Mouse (Mus musculus): ENCODE data around the gene Cercam.
"Not testable (repeated sequence)": the region's sequence is repeated elsewhere in the genome, so short reads cannot be mapped to it uniquely, and the experiment has no call there.

Cercam gene

DNA sequence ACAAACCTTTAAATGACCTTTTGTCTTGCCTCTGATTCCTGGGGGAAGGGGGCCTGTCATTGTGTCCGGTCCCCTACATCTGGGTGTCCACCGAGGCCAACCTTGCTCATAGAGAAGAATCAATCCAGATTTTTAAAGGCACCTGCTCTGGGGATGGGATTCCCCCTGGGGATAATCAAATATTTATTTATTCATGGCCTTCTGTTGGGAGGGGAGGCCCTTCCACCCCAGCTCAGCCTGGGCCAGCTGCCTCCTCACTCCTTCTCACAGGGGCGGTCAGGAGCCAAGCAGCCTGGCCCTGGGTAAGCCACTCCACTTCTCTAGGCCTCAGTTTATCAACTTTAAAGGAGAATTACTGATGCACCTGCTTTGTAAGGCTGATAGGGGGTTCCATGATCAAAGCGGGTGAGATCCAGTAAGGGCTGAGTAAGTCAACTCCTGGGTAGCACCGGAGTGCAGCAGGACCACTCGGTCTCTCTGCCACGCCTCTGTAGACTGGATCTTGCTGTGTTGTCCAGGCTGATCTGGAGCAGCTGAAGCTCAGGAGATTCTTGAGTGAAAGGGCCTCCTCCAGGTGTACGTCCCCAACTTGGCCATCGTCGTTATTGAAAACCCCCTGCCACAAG is 13.3 kb upstream of the Cercam start:
- DNase-seq (ENCODE audit: low spot score) = no peak

DNA sequence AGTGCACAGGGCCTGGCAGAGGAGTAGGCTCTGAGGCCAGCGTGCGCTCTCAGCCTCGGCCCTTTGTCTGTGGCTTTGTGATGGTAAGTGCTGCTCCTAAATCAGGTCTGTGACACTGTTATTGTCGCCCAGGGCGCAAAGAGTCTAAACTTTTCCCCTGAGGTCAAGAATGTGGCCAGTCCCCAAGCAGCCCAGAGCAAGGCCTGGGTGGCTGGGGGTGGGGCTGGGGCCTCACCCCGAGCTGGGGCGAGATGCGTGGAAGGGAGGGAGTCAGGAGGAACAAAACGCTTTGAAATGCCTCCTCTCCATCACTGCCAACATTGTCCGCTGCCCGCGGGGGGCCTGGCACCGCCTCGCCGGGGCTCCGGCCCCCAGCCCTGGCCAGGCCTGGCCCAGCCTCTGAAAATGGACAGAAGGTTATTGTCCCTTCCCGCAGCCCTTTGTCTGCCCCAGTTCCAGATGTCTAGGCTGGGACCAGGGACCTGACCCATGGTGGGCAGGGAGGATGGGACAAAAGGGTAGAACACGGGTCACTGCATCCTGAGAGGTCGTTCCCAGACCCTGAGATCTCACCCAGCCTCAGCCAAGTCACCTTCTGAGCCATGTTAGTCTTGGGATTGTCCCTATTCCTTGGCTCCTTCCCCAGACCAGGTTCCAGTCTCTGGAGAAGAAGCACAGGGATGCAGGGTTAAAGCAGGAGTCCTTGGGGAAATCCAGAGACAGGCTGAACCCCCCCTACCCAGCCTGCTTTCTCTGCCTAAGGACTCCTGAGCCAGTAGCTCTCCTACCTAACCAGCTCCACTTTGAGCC is 12.3 kb upstream of the Cercam start:
- no peak for DNase-seq (ENCODE audit: low spot score)

DNA sequence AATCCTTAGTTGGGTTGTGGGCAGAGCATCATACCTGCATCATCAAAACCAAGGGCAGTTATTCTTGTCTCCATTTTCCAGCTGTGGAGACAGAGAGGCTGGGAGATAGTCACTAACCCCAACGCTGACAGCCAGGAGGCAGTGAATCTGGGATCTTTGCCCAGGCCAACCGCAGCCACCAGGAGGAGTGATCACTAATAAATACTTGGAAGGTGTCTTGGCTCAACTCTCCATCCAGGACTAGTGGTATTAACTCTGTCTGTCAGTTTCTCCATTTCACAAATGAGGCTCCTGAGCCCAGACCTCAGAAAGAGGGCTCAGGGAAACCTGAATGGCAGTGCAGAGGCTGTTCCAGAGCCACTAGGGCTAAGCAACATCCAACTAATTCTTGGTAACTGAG is 11.6 kb upstream of the Cercam start:
- no peak for DNase-seq (ENCODE audit: low spot score)

DNA sequence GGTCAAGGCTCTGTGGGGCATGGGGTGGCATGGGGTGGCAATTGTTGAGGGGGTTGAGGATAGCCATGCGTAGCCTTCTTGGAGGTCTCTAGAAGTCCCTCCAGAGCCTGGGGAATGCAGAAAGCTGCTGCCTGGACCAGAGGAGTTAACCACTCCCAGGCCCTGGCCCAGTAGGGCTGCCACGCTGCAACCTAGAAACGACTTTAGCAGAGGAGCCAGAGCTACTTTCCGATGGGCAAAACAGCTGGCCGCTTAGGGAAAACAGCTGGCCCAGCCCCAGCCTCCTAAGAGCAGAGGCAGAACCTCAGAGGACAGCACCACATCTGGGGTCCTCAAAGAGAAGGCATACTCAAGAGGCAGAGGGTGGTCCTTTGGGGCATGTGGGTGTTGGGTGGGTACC is 11.0 kb upstream of the Cercam start:
- no peak for DNase-seq (ENCODE audit: low spot score)

DNA sequence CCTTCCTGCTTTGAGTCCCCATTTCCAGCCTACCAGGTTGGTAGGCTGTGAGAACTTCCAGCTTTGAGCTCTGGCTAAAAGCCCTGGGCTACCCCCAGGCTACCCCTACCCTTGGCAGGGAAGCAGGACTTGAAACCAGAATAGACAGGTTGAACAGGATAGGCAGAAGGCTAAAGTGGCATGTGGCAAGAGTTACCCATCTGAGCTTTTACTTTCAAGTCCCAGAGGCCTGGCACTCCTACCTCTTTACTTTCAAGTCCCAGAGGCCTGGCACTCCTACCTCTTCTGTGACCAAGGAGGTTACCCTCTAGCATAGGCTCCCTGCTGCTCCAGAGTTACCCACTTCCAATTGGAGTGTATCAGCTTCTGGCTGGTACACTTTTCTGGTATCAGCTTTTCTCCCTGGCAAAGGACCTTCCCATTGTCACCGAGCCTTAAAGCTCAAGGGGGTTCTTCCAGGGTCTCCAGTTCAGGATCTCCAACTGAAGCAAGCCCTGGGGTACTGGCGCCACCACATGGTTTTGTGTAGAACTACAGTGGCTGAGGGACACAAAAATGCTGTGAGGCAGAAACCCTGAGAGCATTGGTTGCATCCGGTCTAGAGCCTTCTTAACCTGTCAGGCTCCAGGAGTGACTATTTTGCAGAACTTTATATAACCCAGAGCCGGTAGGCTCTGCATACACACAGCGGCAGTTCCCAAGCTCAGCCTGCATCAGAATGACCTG is 10.1 kb upstream of the Cercam start:
- no peak for DNase-seq (ENCODE audit: low spot score)

DNA sequence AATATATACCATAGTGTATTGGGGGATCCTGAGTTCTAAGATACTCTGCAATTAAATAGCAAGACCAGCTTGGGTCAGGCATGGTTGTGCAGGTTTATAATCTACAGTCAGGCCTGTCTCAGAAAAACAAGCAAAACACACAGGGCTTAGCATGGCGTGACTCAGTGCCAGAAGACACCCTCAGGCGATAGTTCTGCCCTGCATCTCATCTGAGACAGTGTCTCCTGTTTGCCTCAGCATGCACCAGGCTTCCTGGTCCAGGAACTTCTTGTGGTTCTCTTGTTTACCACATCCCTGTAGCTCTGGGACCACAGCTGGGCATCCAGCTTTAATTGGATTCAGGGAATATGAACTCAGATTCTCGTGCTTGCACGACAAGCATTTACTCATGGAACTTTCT is 3.8 kb upstream of the Cercam start:
- DNase-seq (ENCODE audit: low spot score) = no peak

DNA sequence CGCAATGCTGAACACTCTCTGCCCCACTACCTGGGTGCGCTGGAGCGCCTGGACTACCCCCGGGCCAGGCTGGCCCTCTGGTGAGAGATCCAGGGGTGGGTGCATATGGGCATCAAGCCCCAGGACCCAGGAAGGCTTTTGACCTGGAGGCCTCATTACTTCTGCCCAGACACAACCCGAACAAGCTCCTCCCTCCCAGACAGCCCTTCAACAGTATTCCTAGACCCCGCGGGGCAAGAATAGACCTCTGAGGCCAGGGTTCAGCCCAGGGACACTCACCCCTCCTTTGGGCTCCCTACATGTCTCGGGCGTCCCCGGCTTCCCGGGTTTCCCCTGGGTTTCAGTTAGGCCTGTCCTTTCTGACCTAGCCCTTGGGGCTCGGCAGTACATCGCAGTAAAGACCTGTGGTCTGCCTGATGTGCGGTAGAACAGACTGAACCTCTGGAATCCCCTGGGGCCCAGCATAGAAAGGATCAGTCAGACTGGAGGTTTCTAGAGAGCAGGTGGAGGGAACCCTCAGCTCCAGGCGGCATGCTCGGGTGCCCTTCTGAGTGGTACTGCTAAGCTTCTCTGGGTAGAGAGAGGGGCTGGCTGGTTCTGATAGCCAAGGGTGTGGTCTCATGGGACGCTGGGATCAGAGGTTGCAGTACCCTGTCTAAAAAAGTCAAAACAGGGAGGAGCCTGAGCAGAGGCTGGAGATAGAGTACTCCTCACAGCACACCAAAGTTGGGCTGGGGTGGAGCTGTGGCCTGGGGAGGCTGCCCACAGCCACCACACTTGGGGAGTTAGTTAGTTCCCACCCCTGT is 885 bp downstream of the Cercam start:
- DNase-seq (ENCODE audit: low spot score) = no peak

DNA sequence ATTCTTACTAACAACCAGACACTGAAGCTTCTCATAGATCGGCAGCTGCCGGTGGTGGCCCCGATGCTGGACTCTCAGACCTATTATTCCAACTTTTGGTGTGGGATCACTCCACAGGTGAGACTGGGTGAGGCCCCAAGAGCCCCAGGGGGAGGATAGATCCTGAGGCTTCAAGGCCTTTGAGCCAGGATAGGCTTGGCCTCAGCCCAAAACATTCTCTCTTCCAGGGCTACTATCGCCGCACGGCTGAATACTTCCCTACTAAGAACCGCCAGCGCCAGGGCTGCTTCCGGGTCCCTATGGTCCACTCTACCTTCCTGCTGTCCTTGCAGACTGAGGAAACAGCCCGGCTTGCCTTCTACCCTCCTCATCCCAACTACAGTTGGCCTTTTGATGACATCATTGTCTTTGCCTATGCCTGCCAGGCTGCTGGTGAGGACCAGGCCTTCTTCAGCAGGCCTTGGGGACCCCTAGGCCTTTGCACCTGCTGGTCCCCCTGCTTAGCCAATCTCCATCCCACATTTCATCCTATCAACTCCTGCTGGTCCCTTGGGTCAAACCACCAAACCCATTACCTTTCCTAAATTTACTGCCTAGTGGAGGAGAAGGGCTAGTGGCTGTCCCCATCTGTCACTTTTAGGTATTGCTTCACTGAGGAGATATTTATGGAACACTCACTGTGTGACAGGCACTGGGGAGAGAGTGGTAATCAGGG is 3.8 kb downstream of the Cercam start:
- no peak for DNase-seq (ENCODE audit: low spot score)

DNA sequence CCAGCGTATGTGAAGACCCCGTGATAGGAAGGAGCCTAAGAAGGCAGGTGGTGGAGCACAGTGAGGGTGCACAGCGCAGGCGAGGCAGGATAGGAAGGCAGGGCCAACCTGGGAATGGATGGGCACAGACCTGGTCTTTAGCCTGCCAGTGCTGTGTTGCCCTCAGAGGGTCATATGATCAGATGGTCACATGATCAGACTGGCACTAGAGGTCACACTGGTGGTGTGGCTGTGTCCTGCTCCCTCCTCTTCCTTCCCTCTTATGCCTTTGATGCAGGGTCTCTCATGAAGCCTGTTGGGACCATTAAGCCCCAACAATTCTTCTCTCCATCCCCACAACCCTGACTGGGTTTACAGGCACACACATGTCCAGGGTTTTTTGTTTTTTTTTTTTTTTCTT is 4.8 kb downstream of the Cercam start:
- no peak for DNase-seq (ENCODE audit: low spot score)

DNA sequence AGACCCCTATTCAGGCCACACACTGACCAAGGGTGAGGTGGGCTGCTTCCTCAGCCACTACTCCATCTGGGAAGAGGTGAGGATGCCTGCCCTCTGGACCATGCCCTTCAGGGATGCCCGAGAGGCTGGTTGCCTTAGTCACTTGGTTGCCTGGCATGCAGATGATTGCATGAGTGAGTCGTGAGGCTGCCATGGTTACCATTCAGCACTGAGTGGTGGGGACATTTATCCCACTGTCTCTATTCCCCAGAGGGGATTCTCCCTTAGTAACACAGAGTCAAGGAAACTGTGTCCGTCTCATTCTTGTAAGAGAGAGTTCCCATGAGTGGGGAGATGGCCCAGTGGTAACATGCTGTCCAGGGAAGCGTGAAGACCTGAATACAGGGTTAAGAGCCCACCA is 9.1 kb downstream of the Cercam start:
- DNase-seq (ENCODE audit: low spot score) = no peak

DNA sequence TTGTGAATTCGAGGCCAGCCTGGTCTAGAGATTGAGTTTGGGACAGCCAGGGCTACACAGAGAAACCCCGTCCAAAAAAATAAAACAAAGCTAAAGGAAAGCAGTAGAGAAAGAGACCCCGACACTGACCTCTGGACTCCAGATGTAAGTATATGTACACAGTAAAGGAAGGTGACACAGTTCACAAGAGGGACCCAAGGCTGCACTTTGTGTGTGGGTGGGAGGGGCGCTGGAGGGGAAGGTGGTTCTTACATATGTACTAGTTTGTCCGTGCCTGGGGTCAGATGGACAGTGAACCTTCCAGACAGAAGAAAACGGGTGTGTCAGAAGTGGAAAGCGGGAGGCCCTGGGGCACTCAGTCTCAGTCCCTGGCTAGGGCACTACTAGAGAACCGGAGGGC is 10.2 kb downstream of the Cercam start:
- no peak for DNase-seq (ENCODE audit: low spot score)

DNA sequence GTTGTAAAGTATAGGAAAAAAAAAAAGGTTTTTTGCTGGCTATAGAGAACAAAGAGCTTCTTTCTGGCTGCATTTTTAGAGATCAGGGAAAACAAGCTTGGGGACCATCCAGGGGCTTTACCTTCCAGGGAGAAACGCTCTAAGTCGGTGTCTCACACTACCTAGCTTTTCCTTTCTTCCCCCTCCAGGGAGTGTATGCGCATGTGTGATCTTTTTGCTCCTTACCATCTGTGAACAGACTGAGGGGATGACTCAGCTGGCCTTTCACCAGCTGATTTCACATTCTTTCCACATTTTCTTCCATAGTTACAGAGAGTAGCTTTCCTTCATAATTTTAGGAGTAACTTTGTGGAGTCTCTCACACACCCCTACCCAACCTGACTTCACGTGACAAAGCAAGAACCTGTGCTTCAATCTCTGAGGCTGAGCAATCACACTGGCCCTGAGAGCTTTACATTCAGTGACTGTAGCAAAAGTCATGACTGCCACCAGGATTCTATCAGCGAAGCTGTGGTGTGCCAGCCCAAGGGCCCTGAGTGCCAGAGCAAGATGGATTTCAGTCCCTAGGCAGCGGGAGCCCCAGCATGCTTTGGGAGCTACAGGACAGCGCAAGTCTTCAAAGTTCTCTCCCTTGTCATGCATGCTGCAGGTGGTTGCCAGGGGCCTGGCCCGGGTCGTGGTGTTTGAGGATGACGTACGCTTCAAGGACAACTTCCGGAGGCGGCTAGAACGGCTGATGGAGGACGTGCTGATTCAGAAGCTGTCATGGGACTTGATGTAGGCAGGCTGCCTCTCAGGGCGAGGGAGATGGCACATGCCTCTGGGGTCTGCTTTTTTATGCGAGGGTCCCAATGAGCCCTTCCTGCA is 11.2 kb downstream of the Cercam start:
- no peak for DNase-seq (ENCODE audit: low spot score)

DNA sequence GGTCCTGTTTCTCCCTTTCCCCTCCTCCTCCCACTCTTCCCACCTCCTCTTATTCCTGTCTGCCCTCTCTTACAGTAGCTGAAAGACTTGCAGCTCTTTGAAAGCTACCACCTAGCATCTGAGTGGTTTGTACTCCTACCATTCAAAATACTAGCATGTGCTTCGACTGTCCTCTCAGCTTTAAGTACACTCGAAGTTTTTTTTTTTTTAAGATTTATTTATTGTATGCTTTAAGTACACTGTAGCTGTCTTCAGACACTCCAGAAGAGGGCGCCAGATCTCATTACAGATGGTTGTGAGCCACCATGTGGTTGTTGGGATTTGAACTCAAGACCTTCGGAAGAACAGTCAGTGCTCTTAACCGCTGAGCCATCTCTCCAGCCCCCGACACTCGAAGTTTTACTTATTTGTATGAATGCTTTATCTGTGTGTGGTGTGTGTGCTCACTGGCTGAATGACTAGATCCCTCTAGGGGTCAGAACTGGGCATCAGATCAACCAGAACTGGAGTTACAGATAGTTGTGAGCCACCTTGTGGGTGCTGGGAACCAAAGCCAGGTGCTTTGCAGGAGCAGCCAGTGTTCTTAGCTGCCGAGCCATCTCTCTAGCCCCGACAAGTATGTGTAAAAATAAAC is 17.8 kb downstream of the Cercam start:
- DNase-seq (ENCODE audit: low spot score) = not testable (repeated sequence)

DNA sequence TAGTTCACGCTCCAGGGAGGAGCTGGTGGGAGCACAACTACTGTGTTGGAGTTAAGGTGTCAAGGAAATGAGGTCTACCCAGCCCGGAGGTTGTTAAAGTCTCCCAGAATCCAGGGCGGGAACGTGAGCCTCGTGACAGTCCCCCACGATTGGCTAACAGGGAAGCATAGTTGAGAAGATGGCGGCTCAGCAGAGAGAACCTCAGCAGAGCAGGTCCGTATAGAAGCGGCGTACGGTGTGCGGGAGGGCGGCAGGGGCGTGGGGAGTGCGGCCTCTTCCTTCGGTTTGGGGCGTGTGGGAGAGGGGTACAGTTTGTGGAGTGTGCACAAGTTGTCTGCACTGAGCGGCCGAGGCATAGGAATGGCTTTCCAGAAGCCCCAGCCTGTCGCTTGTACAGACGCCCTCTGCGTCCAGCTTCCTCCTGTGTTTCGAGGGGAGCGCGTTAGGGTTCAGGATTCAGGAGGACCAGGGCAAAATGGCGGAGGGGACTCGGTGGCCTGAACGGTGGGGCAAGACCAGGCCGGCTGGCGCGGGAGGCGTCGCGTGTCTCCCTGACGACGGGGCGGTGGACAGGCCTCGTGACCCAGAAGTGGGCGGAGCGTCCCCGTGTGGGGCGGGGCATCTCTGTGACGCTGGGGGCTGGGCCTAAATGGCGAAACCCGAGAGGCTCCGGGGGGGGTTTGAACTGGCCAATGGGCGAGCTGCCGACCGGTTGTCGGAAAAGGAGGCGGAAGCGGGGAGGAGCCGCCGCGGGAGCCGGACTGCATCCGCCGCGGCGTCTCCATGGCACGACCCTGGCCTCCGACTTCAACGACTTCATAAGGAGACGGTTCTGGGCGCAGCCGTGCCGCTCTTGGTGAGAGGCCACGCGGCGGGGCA is 20.3 kb downstream of the Cercam start, which contains the start of gene Odf2:
TSS of gene Odf2 (plus strand) at position 156 of the 879 bp plus-strand sequence.
- DNase-seq (ENCODE audit: low spot score) = peak; percentile 99

DNA sequence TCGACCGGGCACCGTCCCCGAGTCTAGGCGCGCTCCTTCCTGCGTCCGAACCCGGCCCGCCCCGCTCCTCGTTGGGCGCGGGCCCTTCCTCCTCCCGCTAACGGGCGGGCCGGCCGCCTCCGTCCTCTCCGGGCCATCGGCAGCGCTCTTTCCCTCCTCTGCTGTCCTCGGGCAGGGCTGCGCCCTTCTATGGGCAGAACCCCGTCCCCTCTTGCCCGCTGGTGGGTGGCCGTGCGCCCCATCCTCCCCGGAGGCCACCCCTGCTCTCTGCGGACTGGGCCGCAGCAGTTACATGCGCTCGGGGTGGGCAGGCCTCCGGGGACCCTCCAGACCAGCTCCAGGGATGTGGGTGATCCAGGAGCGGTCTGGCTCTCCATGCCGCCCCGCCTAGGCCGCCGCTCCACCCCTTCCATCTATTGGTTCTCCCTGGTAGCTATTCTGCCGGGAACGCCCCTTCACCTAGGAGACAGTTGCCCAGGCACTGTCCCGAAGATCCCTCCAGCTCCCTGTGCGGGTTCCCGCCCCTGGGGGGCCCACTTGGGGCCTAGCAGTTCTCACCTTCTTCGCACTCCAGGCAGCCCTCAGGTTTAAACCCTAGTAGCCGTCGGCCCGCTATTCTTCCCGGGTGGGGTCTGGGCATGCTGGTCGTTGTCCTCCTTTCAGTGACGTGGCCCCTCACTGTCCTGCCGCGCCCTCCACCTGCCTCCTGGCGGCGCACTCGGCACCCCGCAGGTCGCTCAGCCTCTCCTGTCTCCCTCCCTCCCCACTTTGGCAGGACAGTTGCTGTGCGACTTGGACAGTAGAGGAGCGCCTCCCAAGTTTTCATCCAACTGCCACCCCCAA is 21.2 kb downstream of the Cercam start:
- peak; percentile 48 for DNase-seq (ENCODE audit: low spot score)

DNA sequence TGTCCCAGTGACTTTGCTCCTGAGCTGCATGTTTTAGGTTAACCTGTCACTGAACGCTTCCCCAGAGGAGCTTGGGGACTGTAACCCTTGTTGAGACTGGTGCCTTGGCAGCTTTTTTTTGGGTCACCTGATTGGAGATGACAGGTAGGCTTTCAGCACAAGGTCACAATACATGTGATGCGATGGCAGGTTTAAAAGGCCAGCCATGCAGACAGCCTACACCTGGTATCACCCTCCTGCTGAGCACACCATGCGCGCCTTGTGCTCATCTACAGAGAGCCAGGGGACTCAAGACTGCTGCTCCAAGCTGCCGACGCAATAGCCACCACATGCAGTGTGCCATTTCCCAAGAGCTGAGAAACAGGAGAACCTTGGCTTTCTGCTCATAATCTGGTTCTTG is 22.8 kb downstream of the Cercam start:
- DNase-seq (ENCODE audit: low spot score) = no peak

DNA sequence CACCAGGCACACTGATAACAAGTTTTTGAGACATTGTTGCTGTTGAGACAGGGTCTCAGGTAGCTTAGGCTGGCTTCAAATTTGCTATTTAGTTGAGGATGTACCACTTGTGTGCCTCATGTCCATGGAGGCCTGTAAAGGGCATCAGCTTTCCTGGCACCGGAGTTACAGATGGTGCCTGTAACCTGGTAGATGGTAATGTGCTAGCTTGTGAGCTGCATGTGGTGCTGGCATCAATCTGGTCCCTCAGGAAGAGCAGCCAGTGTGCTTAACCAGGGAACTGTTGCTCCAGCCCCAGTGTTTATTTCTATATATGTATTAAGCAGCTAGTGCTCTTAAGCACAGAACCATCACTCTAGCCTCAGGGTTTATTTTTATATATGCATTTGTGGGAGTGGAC is 27.1 kb downstream of the Cercam start:
- no peak for DNase-seq (ENCODE audit: low spot score)

DNA sequence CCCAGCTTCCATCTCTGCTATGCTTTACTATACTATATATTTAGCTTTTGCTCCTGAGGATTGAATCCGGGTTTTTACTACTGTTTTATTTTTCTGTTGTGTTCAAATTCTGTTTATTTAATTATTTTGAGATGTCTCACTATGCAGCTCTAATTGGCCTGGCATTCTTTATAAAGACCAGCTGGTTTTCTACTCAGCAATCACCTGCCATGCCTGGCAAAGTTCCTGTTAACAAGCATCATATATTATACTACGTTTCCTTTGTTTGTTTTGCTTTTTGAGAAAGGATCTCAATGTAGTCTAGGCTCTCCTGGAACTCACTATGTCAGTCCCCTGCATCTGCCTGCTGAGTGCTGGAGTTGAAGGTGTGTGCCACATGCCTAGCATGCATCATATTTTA is 28.4 kb downstream of the Cercam start:
- DNase-seq (ENCODE audit: low spot score) = no peak
